Mouse (Mus musculus) cerebellum, postnatal 25 days (tissue): ENCODE results near the gene Vat1.
A peak's percentile ranks its signal among the peaks of the same experiment; 100 is the strongest.
"Not testable (repeated sequence)": the region's sequence is repeated elsewhere in the genome, so short reads cannot be mapped to it uniquely, and the experiment has no call there.

Experiments
- DNase-seq, 2 experiments: peaks; one replicate each; pipeline ENCODE4 v3.0.0; 2021; ENCODE audit warnings: mixed read lengths in 2 of 2

Gene Vat1

GRCm38 (mm10) chr11:101441450-101442126 is 24.4 kb downstream of the Vat1 start:
- not testable (repeated sequence) for DNase-seq

- DNase-seq: not testable (repeated sequence)
Measured at GRCm38 (mm10) chr11:101438006-101438405, 28.0 kb downstream of the Vat1 start.

- DNase-seq: no peak
Measured at GRCm38 (mm10) chr11:101436916-101437315, 29.1 kb downstream of the Vat1 start.

- DNase-seq: no peak
Measured at GRCm38 (mm10) chr11:101435831-101436230, 30.2 kb downstream of the Vat1 start.

- peak; percentile 68 to 80 for DNase-seq
Measured at GRCm38 (mm10) chr11:101433396-101433795, 32.6 kb downstream of the Vat1 start.

GRCm38 (mm10) chr11:101431327-101431726 is 34.7 kb downstream of the Vat1 start:
- no peak for DNase-seq

- no peak for DNase-seq
Measured at GRCm38 (mm10) chr11:101426165-101426564, 39.9 kb downstream of the Vat1 start.

GRCm38 (mm10) chr11:101424925-101425813 is 40.9 kb downstream of the Vat1 start, which contains the start of the genes Rundc1 and Ptges3l:
Gene Rundc1, plus strand, starts transcription at chr11:101425085.
Gene Ptges3l, minus strand, starts transcription at chr11:101425333.
- peak; percentile 97 to 99 for DNase-seq

- DNase-seq: peak in 1 of 2 experiments; percentile 18
Measured at GRCm38 (mm10) chr11:101424105-101424851, 41.8 kb downstream of the Vat1 start, which contains the start of gene Gm27029. Gene Gm27029, minus strand, starts transcription at chr11:101424796.

- no peak for DNase-seq
Measured at GRCm38 (mm10) chr11:101420148-101420547, 45.9 kb downstream of the Vat1 start.

- DNase-seq: no peak
Measured at GRCm38 (mm10) chr11:101419610-101420009, 46.4 kb downstream of the Vat1 start.

GRCm38 (mm10) chr11:101418991-101419390 is 47.0 kb downstream of the Vat1 start:
- DNase-seq: no peak

- peak; percentile 96 to 97 for DNase-seq
Measured at GRCm38 (mm10) chr11:101417101-101417855, 48.8 kb downstream of the Vat1 start, which contains the start of gene Aarsd1. Gene Aarsd1, minus strand, starts transcription at chr11:101417615.

GRCm38 (mm10) chr11:101416433-101417100 is 49.5 kb downstream of the Vat1 start:
- DNase-seq: no peak

- no peak for DNase-seq
Measured at GRCm38 (mm10) chr11:101415306-101415705, 50.7 kb downstream of the Vat1 start.
